Mouse (Mus musculus) liver, adult 2 months (tissue): ENCODE measurements around the gene Dclk1.

Source experiments
- CTCF ChIP-seq: fragments of 200-500 bp; IDR thresholded peaks from 2 replicates; pipeline ENCODE4 v1.5.1; 2011; ENCODE audit warnings: low read depth, low read length, control low read depth
- POLR2A ChIP-seq: fragments of 200-500 bp; IDR thresholded peaks from 2 replicates; pipeline ENCODE4 v1.6.1; 2011; ENCODE audit warnings: low read length, control low read depth; ENCODE audit not compliant: insufficient read depth; ENCODE audit errors: extremely low read depth

DNA sequence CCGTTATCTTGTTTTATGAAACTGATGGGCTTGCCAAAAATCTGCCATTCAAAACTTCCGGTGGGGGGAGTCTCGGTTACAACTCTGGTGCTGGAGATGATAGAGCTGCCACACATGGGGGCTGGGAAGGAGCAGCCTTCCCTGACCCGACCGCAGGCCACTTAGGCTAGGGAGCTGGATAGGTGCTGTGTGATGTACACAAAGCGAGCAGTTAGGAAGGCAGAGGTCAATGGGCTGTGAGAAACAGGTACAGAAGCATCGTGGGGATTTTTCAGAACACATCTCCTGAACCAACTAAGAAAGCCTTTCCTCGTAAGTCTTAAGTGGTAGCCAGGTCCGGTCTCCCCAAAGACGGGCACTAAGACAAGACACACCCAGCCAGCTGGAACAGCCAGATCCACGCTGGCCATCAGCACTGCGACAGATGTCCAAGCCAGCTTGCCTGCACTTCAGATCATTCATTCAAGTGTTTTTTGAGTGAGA is 297.7 kb downstream of the Dclk1 start:
- TF ChIP-seq POLR2A, result no peak
- no peak for TF ChIP-seq CTCF
